Mouse (Mus musculus) large intestine, adult 2 months (tissue): ENCODE data around the gene B3gat3. TPM values are rescaled to one million over a fixed set of nuclear protein-coding genes. Genes with fewer than 3 reads are reported as not detected.
"Not testable (repeated sequence)": the region's sequence is repeated elsewhere in the genome, so short reads cannot be mapped to it uniquely, and the experiment has no call there.

ENCODE experiments used
- DNase-seq: peaks from one replicate; pipeline ENCODE4 v3.0.0-alpha.2; 2012; ENCODE audit warnings: low read depth, low spot score
- WGBS: fragments of 180-500 bp; shearing (Covaris S2); methylation state at CpG from one replicate; pipeline ENCODE4 v1.1.7; 2018; 5-methylcytosine and 5-hydroxymethylcytosine counted together
- polyA plus RNA-seq: library from polyadenylated mRNA; depleted of rRNA; stranded (reverse); fragments of >200 nt; gene quantifications from 2 replicates; pipeline ENCODE4 v1.2.3, GENCODE M21; 2012; rRNA removed

The B3gat3 gene
- polyA plus RNA-seq: 66.6 and 72.2 TPM in 2 replicates

DNA sequence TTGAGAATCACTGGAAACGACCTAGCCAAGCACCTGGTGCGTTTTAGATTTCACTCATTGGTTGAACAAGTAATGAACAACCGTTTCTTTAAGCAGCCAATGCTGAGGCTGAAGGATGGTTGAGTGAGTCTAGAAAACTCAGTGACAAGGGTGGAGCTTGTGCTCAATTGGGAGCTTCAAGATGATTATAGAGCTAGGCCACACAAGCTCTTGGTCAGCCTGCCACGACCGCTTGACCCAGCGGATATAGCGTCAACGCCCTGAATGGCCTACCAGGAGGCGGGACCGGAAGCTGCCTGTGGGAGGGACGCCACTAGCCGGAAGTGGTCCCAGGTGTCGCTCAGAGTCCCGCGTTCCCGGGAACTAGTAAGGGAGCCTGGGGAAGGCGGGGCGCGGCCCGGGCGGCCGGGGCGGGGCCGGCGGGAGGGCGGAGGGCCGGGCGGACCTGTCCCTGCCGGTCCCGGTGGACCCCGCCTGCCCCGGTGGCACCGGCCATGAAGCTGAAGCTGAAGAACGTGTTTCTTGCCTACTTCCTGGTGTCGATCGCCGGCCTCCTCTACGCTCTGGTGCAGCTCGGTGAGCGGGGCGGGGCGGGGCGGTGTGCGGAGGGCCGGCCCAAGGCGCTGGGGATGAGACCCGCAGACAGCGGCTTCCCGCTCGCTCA lies at the start of gene B3gat3:
TSS of gene B3gat3 (plus strand) at position 302 of the 664 bp plus-strand sequence.
- peak; percentile 83 for DNase-seq
- WGBS: 2% methylated on average over 50 of the region's 50 CpGs

DNA sequence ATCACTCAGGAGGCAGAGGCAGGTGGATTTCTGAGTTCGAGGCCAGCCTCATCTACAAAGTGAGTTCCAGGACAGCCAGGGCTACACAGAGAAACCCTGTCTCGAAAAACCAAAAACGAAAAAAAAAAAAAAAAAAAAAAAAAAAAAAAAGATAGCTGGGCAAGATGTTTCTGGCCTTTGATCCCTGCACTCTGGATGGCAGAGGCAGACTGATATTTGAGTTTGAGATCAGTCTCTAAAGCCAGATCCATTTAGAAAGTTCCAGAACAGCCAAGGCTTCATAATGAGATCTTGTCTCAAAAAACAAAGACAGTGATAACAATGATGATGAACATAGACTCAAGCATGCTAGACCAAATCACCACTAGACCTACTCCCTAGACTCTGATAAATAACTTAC lies 49.8 kb upstream of the B3gat3 start:
- DNase-seq: not testable (repeated sequence)
- WGBS: 78% methylated on average over 3 of the region's 3 CpGs

GRCm38 (mm10) chr19:8870838-8871237 lies 49.3 kb upstream of the B3gat3 start:
- no peak for DNase-seq
- 25% methylated on average over 9 of the region's 9 CpGs for WGBS

DNA sequence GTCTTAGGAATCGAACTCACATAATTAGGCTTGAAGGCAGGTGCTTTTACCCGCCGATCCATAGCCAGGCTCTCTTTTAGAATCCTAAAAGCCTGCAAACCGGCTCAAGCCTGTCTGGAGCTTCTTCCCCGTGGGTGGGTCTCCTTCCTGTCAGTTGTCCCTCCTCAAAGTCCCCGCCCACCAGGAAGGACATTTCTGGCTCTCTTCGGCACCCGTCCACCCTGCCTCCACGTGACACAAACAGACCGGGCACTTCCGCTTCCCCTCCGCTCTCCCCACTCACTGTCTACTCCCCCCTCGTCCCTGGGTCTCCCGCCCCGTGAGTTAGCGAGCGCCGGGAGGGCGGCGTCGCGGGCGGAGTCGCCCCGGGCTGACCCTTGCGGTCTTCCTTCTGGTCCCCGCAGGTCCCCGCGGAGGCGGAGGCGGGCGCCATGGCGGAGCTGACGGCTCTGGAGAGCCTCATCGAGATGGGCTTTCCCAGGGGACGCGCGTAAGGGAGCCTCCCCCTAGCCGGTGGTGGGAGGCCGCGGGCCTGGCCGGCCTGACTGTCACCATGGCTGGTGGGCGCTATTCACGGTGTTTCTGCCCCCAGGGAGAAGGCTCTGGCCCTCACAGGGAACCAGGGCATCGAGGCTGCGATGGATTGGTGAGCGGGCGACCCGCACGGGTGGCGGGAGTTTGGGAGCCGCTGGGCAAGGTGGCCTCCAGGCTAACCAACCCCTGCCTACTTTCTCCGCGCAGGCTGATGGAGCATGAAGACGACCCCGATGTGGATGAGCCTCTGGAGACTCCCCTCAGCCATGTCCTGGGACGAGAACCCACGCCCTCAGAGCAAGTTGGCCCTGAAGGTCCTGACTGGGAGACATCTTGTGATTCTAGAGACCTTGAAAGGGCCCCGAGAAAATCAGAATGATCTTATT lies 48.6 kb upstream of the B3gat3 start, which contains the start of gene Ubxn1:
TSS of gene Ubxn1 (plus strand) at position 230 of the 920 bp plus-strand sequence.
- under 1% methylated on average over 59 of the region's 59 CpGs for WGBS
- DNase-seq: peak; percentile 83

DNA sequence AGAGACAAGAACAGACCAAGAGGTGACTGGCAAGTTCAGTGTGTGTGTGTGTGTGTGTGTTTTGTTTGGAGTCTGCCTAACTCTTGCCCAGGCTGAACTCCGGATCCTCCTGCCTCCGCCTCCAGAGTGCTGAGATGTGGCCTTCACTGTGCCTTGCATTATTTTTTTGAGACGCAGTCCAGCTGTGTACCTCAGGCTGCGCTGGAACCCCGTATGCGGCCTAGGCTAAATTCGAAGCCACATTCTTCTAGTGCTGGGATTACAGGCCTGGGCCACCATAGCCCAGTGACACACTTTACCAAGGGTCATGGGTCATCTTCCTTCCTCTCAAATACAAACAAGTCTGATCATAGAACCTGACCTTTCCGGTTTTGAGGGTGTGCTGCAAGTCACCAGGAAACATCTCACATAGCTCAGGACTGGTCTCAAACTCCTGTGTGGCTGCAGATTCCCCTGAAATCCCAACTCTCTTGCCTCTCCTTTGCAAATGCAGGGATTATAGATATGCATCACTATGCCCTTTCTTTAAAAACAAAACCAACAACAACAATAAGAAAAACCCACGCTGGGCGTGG lies 47.8 kb upstream of the B3gat3 start:
- WGBS: 33% methylated on average over 10 of the region's 10 CpGs
- DNase-seq: peak; percentile 24

DNA sequence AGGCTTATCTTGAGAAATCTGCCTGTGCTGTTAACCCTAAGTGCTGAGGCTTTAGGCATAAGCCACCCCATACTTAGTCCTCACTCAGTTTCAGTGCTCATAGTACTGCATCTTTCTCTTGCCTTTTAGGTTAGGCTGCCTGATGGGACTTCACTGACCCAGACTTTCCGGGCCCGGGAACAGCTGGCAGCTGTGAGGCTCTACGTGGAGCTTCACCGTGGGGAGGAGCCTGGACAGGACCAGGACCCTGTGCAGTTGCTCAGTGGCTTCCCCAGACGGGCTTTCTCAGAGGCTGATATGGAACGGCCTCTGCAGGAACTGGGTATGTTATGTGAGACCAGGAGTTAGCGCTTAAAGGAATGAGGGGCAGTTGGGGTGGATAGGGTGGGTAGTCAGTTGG lies 45.1 kb upstream of the B3gat3 start:
- DNase-seq: no peak
- WGBS: 87% methylated on average over 7 of the region's 7 CpGs

- DNase-seq: peak; percentile 64
- under 1% methylated on average over 42 of the region's 42 CpGs for WGBS
Measured at GRCm38 (mm10) chr19:8880311-8881033, 39.7 kb upstream of the B3gat3 start, which contains the start of gene Uqcc3. Gene Uqcc3 (minus strand): TSS chr19:8880923.

GRCm38 (mm10) chr19:8881034-8881392 lies 39.2 kb upstream of the B3gat3 start:
- DNase-seq: no peak
- WGBS: 4% methylated on average over 3 of the region's 3 CpGs

DNA sequence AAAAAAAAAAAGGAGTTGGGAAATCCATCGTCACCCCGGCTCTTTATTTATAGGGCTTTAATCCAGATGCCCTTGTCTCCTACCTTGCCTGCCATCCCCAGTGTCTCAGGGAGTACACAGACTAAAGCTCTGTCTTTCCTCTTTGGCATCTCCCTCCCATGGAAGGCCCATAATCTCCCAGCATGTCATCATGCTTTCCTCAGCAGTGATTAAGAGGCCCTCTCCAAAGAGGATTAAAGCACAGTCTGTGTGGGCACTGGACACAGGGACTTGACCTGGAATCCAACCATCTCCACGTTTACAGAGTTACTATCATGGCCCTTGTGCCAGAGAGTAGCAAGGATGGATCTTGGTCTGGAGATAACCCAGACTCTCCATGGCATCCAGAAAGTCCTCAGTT lies 36.6 kb upstream of the B3gat3 start, which contains the start of the genes Lbhd1 and Gm49403:
TSS of gene Lbhd1 (plus strand) at position 117 of the 400 bp plus-strand sequence.
TSS of gene Gm49403 (plus strand) at position 315 of the 400 bp plus-strand sequence.
- WGBS: 75% methylated on average over 3 of the region's 3 CpGs
- no peak for DNase-seq

DNA sequence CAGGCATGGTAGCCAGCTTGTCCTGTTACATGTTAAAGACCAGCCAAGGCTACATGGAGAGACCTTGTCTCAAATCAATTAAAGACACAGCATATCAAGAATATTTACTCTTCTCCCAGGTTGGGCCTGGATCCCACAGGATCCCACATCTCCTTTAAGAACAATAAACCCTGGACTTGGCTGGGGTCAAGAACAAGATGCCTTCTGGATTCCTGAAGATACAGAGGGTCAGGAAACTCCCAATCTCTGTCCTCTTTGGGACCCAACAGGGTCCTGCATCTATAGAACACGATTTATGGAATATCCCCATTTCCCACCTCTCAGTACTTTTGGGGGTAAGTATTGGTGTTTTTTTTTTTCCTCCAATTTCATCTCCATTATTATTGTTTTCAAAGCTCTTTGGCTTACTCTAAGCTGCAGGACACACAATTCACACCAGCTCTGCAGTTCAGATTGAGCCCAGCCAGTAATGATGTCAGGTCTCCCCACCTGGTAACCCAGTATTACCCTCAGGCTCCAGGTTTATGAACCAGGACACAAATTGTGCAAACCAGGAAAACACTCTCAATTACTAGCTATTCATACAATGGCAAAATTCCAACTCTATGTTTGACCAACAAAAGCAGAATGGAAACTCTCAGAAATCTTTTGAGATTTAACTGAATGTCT lies 33.1 kb upstream of the B3gat3 start:
- WGBS: 46% methylated on average over 1 of the region's 1 CpGs
- no peak for DNase-seq

DNA sequence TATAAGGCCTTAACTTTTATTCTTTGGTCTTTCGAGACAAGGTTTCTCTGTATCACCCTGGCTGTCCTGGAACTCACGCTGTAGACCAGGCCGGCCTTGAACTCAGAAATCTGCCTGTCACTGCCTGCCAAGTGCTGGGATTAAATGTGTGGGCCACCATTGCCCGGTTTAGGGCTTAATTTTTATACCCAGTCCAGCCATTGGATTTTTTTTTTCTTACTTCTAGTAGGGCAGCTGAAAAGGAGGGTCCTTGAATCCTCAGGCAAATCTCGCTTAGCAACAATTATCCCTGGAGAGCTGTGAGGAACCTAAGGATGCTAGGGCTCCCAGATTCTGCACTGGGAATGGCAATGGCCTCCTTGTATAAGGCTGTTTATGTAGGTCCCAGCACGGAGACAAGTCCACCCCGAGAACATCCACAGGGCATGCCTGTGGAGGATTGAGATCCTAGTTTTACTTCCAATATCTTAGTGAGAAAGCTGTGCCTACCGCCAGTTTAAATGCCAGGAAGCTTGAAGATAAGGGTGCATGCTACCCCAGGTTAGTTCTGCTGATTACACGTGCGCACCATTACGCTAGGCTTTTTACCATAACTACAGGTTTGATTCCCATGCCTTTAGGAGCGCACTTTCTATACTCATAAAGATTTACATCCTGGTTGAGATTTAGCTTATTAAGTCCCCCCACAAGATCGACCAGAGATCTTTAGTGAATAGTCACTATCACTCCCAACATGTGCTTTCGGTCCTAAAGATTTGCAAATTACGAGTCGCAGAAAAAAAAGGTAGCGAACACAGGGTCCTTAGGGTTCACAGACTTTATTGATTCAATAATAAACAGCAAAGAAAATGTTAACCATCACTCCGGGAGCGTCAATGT lies 32.4 kb upstream of the B3gat3 start:
- 10% methylated on average over 19 of the region's 19 CpGs for WGBS
- DNase-seq: no peak

GRCm38 (mm10) chr19:8888511-8889385 lies 31.4 kb upstream of the B3gat3 start, which contains the start of the genes 1810009A15Rik and Gm49416:
Gene 1810009A15Rik (plus strand): TSS chr19:8888853.
Gene Gm49416 (plus strand): TSS chr19:8888926.
- peak; percentile 87 for DNase-seq
- under 1% methylated on average over 58 of the region's 58 CpGs for WGBS

- WGBS: 1% methylated on average over 54 of the region's 54 CpGs
- DNase-seq: peak; percentile 78
Measured at GRCm38 (mm10) chr19:8892829-8893766, 27.1 kb upstream of the B3gat3 start, which contains the start of gene Ints5. Gene Ints5 (plus strand): TSS chr19:8893005.

- WGBS: 91% methylated on average over 9 of the region's 9 CpGs
- no peak for DNase-seq
Measured at GRCm38 (mm10) chr19:8895397-8895960, 24.7 kb upstream of the B3gat3 start.

DNA sequence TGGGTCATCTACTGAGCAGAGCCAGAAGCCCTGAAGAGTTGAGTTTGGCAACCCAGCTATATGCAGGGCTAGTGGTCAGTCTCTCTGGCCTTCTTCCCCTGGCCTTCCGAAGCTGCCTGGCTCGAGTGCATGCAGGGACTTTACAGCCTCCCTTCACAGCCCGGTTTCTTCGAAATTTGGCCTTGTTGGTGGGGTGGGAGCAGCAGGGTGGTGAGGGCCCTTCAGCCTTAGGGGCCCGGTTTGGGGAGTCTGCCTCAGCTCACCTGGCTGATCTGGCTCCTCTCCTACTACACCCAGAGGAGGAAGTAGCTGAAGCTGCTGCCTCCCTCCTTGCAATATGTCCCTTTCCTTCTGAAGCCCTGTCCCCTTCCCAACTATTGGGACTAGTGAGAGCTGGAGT lies 23.9 kb upstream of the B3gat3 start:
- WGBS: 63% methylated on average over 5 of the region's 5 CpGs
- DNase-seq: not testable (repeated sequence)
